Mouse (Mus musculus) frontal cortex, adult (tissue): ENCODE data around the gene Zfp534.
"Not testable (repeated sequence)": the region's sequence is repeated elsewhere in the genome, so short reads cannot be mapped to it uniquely, and the experiment has no call there.

Experiments used
- ATAC-seq: cut with Nextera tagmentation; 2 replicates; pipeline ENCODE4 v1.9.2; 2017; ENCODE audit warnings: mild to moderate bottlenecking, moderate library complexity, mixed read lengths; ENCODE audit not compliant: low TSS enrichment

The Zfp534 gene

DNA sequence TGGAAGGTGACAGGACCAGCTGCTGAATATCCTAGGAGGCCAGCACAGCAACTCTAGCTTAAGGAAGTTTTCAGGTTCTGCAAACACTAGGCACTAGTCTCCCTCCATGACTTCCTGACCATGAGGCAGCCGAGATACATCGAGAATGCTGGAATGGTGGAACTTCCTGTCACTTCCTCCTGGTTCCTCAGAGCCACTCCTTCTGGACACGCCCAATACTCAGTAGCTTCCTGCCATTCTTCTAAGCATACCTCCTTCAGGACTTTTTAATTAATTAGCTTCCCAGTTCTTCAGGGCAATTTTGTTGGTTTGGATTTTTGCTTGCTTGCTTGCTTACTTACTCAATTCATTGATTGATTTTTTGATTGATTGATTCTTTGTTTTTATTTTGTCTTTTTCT is at the start of gene Zfp534:
Gene Zfp534 (minus strand): TSS at position 101 of the 400 bp plus-strand sequence.
- not testable (repeated sequence) for ATAC-seq

GRCm38 (mm10) chr4:147746255-147746654 is 43.9 kb upstream of the Zfp534 start:
- ATAC-seq: not testable (repeated sequence)

DNA sequence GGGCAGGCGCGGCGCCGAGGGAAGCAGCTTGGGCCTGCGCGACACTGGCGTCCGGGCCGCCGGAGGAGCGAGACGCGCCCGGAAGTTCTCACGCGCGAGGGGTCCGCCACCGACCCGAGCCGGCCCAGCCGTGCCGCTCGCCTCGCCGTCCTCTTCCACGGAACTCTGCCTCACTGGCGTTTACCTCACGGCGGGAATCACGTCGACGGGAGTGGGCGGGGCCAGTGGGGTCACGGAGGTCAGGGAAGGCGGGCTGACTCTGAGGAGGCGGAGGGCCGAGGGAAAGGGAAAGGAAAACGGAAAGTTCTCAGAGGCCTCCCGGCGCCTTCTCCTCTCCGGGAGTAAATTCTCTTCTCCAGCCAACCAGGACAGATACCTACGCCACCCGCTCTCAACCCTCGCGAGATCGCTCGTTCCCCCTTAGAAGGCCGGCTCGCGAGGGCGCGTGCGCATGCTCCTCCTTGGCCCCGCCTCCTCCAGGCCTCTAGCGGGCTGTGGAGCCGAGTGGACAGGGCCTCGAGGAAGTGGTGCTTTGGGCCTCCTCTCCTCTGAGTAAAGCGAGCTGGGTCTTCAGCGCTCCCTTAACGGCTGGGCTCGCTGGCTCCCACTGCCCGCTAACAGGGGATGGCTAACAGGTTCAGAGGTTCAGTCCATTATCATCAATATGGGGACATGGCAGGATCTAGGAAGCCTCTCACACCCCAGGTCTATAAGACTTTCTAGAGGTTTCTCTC is 36.5 kb upstream of the Zfp534 start:
- ATAC-seq: not testable (repeated sequence)

DNA sequence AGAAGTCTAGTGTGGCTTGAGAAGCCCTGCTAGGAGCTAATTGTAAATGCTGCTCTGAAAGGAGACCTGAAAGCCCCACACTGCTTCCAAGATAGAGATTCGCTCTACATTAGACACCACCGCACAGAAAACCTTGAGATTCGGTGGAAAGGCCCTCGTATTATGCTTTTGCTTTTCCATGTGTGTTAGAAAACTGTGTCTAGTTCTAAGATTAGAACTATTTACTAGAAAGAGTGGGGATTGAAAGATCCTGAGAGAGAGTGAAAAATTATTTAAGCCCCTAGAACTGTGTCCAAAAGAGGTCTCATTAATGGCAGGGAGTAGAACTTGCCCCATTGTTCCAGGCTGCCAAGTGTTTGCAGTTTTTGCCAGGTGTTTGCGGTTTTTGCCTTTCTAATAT is 47.1 kb downstream of the Zfp534 start:
- not testable (repeated sequence) for ATAC-seq

GRCm38 (mm10) chr4:147647407-147647806 is 54.9 kb downstream of the Zfp534 start:
- not testable (repeated sequence) for ATAC-seq

DNA sequence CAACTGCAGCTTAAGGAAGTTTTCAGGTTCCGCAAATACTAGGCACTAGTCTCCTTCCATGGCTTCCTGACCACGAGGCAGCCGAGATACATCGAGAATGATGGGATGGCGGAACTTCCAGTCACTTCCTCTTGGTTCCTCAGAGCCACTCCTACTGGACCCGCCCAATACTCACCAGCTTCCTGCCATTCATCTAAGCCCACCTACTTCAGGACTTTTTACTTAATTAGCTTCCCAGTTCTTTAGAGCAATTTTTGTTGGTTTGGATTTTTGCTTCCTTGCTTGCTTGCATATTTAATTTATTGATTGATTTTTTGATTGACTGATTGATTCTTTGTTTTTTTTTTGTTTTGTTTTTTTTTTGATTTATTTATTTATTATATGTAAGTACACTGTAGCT is 59.9 kb downstream of the Zfp534 start, which contains the start of gene Zfp979:
Gene Zfp979 (minus strand): TSS at position 101 of the 400 bp plus-strand sequence.
- not testable (repeated sequence) for ATAC-seq

DNA sequence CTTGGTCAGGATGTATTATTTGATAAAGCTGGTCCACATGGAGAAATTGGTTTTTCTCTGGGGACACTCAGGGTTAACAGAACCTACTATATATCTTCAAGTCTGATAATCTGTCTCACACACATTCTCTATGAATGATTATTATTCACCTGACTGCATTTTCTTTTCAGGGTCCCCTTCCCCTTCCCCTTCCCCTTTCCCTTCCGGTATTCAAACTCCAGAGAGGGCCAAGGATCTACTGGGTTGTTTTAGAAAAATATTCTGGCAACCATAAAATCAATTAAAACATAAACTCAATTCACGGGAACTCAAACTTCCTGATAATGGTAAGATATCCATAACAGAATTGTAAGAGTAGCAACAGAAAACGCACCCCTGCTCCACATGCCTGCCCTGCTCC is 60.4 kb downstream of the Zfp534 start:
- not testable (repeated sequence) for ATAC-seq

GRCm38 (mm10) chr4:147633818-147634262 is 68.5 kb downstream of the Zfp534 start:
- not testable (repeated sequence) for ATAC-seq
